Mouse (Mus musculus): ENCODE data around the gene Mthfd1.

Gene Mthfd1

DNA sequence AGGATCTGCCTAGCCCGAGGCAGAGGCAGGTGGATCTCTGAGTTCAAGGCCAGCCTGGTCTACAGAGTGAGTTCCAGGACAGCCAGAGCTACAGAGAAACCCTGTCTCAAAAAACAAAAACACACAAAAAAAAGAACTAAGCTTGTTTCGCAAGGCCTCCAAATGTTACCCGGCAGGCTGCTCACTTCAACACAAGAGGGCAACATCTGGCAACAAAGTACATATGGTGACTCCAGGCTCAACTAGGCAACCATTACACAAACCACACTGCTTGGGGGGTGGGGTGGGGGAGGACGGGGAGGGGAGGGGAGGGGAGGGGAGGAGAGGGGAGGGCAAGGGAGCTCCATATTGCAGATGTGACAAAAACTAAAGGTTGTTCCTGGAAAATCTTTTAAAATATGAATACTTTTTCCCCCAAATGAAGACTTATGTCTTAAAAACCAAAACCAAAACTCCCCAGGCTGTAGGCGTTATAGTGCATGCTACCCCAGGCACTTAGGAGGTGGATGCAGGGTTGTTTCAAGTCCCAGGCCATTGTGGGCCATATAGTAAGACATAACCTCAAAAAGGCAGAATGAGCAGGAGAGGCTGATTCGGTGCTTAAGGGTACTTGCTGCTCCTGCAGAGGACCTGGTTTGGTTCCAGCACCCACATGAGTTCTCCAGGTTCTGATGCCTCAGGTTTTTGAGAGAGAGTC is 90.8 kb downstream of the Mthfd1 start:
- peak in 1 of 2 experiments; percentile 47 for DNase-seq (ENCODE audit: low spot score in 2 of 2)

DNA sequence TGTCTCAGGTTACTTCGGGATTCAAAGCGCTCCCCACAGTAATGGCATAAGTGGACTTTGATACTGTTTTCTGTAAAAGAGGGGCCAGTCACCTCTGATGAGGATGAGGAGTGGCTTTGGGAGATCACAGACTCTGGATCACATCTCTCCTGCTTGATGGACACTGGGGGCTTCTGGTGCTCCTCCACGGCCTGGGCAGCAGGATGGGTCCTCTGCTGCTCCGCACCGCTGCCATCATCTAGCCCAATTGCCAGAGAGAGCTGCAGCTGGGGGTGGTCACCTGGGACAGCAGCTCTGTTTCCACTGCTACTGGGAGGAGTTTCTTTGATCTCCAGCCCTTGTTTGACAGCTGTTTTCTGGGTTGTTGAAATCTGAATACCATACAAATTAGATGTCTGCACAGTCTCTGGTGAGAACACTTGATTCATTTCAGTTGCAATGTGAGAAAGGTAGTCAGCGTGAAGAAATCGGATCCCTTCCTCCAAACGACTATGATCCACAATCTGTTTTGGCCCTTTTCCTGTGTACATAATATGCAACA is 94.7 kb downstream of the Mthfd1 start:
- DNase-seq (ENCODE audit: low spot score in 2 of 2): no peak

DNA sequence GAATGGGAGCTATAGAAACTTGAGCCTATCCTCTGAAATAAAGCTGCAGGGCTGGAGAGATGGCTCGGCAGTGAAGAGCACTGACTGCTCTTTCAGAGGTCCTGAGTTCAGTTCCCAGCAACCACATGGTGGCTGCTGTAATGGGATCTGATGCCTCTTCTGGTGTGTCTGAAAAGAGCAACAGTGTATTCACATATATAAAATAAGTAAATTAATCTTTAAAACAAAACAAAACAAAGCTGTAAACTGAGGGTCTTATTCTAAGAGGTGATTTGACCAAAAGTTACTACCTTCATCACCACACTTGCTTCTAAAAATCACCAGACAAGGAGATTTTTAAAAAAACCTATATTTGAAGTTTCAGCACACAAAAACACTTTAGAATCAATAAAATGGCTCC is 105.8 kb downstream of the Mthfd1 start:
- DNase-seq (ENCODE audit: low spot score in 2 of 2): no peak

DNA sequence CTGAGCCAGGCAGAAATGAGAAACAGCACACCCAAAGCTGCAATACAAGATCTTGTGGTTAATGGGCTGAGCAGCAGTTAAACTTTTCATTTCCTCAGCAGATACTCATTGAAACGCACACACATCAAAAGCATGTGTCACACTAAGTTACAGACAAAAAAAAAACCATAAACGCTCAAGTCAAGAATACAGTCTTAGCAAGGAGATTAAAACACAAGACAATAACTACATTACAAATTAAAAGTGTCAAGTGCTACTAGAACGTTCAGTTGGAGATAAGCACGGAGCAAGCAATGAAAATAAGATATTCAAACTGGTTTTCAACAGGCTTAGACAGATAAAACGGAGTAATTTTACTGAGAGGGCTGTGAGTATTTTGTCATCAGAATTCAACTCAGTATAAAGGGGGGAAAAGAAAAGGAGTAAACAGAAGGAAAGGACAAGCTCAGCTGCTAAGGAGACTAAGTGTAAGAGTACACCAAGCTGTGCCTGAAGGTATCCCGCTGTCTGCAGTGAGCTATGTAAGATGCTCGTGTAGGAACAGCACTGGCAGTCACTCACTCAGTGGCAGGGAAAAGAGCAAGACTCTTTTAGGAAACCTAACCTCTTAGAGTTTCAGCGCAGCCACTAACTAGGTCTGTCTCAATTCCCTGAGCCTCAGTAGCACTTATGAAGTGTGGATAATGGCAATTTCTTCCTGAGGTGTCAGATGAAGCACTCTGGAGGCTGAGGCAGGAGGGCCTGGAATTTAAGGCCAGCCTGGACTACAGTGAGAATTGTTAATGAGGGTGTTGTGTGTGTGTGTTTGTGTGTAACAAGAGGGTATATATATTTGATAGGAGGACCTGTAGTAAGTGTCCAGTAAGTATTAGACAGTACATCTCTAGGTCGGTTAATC is 106.6 kb downstream of the Mthfd1 start:
- no peak for DNase-seq (ENCODE audit: low spot score in 2 of 2)

DNA sequence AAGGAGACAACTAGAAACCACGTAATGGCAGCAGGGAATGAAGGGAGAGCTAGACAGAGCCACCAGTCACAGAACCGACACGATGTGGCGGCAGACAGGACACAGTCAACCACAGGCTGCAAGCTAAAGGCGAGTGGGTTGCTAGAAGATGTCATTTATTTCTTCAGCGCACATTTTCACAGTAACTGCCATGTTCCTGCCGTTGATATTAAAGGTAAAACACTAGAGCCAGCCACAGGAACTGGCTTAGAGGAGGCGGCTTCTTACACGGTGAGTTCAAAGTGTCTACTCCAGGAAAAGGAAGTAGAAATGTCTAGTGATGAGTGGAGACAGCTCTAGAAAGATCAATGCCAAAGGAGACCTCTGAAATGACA is 107.2 kb downstream of the Mthfd1 start:
- peak; percentile 51 to 71 for DNase-seq (ENCODE audit: low spot score in 2 of 2)

DNA sequence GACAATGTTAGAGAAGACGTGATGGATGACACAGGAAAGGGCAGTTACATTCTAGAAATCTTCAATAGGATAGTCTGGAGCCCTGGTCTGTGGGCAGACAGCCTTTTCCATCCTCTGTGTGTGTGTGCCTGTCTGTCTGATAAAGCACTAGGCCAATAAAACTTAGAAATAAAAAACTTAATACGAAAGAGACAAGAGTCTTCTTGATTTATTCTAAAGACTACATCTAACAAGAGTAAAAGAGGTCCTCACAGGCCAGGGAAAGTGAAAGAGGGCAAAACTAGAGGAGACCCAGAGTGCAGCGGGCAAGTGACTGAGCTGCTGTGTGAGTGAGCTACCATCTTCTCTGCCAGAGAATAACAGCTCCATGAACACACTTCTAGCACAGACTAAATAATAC is 111.2 kb downstream of the Mthfd1 start:
- no peak for DNase-seq (ENCODE audit: low spot score in 2 of 2)

DNA sequence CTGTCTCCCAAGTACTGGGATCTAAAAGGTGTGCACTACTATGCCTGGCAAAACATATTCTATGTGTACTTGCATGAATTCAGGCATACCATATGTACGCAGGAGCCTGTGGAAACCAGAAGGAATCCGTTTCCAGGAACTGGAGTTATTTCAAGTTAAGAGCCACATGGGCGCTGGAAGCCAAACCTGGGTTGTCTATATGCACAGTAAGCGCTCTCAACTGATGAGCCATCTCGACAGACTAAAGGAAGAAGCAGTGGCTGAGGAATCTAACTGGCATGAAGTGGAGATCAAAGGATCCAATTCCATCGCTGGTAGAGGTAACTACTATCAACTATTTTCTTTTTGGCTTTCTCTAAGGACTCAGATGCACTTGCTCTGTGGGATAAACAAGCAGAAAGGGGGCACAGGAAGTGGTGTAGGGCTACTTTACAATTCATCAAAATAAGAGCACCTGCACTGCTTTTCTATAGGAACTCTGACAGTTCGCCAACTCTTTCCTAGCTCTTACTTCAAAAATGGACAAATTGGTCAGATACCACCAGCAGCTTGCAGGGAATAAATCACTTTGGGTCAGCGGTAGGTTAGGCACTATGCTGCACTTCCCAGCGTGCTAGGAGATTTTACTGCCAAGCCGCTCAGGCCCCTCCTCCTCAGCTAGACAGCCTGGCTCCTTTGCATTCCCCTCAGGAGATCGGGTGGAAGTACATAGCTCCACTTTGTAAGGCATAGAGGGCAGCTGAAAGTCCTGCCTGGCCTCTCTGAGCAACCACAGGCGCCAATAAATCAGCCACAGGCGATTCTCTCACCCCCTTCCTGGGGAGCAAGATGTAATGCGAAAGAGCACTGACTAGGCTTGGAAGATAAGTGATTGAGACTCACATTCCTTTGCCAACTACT is 112.2 kb downstream of the Mthfd1 start:
- peak in 1 of 2 experiments; percentile 35 for DNase-seq (ENCODE audit: low spot score in 2 of 2)

DNA sequence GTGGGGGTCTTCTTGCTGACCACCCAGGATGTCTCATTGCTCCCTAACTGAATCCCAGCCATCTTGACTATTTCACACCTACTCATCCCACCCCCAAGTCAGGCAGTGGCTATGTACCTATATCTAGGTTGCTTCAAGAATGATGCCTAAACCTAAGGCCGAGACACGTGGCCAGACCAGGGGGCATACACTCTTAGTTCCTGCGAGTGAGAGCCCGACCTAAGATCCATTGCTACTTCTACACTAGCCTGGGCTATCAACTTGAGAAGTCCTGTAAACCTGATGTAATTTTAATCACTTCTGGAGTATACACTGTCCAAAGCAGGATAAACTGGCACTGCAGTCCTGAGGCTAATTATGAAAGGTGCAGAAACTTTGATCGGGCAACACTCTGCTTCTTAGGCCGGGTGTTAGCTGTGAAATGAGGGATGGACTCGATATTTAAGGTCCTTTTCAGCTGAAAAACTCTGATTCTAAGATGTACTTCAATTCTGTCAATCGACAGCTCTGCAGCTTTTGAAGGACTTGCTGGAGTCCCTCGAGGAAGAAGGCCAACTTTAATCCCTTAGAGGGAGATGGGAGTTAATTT is 113.2 kb downstream of the Mthfd1 start:
- no peak for DNase-seq (ENCODE audit: low spot score in 2 of 2)

DNA sequence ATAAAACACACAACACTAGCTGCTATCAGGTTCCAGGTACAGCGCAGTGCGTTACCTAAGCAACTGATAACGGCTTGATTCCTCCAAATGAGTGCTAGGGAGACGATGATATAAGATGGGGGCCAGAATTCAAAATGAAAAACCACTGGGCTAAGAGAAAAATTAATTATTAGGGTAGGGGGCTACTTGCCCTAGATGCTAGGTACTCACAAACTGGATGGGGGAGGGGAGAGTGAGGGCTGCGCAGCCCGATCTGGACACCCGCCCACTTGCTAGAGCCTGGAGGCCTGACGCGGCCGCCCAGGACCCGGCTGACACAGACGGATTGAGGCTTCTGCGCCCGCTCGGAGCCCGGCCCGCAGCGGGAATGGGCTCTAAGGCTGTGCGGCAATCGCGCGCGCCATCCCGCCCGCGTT is 113.7 kb downstream of the Mthfd1 start:
- DNase-seq (ENCODE audit: low spot score in 2 of 2): no peak

Measured in natural killer cell, adult 2 months (primary cell).